Mouse (Mus musculus): ENCODE results near the gene Mvk.

DNA sequence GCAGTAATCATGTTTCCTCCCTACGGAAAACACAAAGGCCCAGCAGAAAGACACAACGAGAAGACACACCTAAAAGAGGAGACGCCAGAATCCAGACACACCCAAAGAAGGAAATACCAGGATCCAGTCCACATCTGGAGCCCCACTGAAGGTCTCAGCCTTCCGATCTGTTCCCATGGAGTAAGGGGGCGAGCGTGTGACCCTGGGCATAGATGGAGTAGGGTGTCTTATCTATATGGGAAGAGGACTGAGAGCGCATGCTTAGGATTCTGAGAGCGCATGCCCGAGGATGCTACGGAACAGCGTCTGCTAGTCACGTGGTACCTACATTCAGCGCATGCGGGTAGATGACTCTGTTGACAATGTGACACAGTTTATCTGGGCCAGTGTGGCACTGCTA, 41.6 kb downstream of the Mvk start:
- no peak for TF ChIP-seq CTCF (IDR thresholded peaks at IDR 0.05; ENCODE audit: control insufficient read depth, insufficient read depth, low read length)
- TF ChIP-seq POLR2A (IDR thresholded peaks at IDR 0.05; ENCODE audit: borderline replicate concordance, control insufficient read depth, low read depth, low read length) = no peak

All from bone marrow, adult 2 months (tissue).